ENCODE assay signal across 19 mouse cellular contexts in genomic region chr7:30602583-30602982, GRCm38 (mm10). TPM values are rescaled to one million over a fixed set of nuclear protein-coding genes. Genes with fewer than 3 reads are reported as not detected.
DNase-seq lines count a peak whose midpoint lies in the region; ATAC-seq and TF ChIP-seq lines count a peak whose summit lies in the region.
"Had no signal": no experiment of that assay in that cellular context is flagged by ENCODE, and none has a peak within 500 bp of the region (broad histone marks: within the 10 kb centered on the region; RNA-seq: fewer than 3 reads in every experiment).

No protein-coding gene starts in this region.

- peaks cover 7% of the 10 kb centered on the region for H3K4me1 ChIP-seq in lung, embryonic 16.5 days (replicated peaks; ENCODE audit: control insufficient read depth, insufficient read depth, low read length)
- H3K4me1 ChIP-seq in forebrain, embryonic 14.5 days (ENCODE audit: control insufficient read depth, insufficient read depth, low read length), result no peaks in the 10 kb centered on the region

- no peak overlapping the region for H3K4me3 ChIP-seq in lung, embryonic 16.5 days (ENCODE audit: low read length)
- H3K4me3 ChIP-seq in forebrain, embryonic 14.5 days (ENCODE audit: low read depth, low read length), result no peak overlapping the region
- no peak overlapping the region for H3K4me3 ChIP-seq in left cerebral cortex, adult 2 months
- H3K4me3 ChIP-seq: midbrain, embryonic 12.5 days had no signal

- no peaks in the 10 kb centered on the region for H3K27me3 ChIP-seq in lung, embryonic 16.5 days (ENCODE audit: control insufficient read depth, insufficient read depth, low read depth, low read length)
- no peaks in the 10 kb centered on the region for H3K27me3 ChIP-seq in forebrain, embryonic 14.5 days (replicated peaks; ENCODE audit: control insufficient read depth, insufficient read depth, low read length)
- H3K27me3 ChIP-seq: midbrain, embryonic 12.5 days had no signal

- intact Hi-C loops in left cerebral cortex, adult 2 months (cut with DNase I), result no loop called here

- no peak overlapping the region for H3K9ac ChIP-seq in lung, embryonic 16.5 days (ENCODE audit: low read length)
- no peak overlapping the region for H3K9ac ChIP-seq in forebrain, embryonic 14.5 days (ENCODE audit: low read length)

- H3K36me3 ChIP-seq in lung, embryonic 16.5 days (ENCODE audit: control insufficient read depth, insufficient read depth, low read length), result no peaks in the 10 kb centered on the region
- no peaks in the 10 kb centered on the region for H3K36me3 ChIP-seq in forebrain, embryonic 14.5 days (ENCODE audit: control insufficient read depth, insufficient read depth, low read length)
- H3K36me3 ChIP-seq: midbrain, embryonic 12.5 days had no signal

- TF ChIP-seq CTCF in left cerebral cortex, adult 2 months (IDR thresholded peaks at IDR 0.05), result no peak

- peak overlapping the region; percentile 93 for H3K27ac ChIP-seq in lung, embryonic 16.5 days (ENCODE audit: low read length)
- H3K27ac ChIP-seq in forebrain, embryonic 14.5 days (ENCODE audit: low read depth, low read length), result no peak overlapping the region
- H3K27ac ChIP-seq in left cerebral cortex, adult 2 months, result no peak overlapping the region
- H3K27ac ChIP-seq: midbrain, embryonic 12.5 days had no signal

- peak; percentile 77 for ATAC-seq in lung, embryonic 16.5 days (ENCODE audit: low read depth)
- no peak for ATAC-seq in forebrain, embryonic 14.5 days
- no peak for ATAC-seq in erythroblast, adult 5-6 weeks (replicated peaks; ENCODE audit: low FRiP score, poor library complexity, severe bottlenecking)

- H3K4me2 ChIP-seq in lung, embryonic 16.5 days (ENCODE audit: low read depth, low read length), result no peak overlapping the region
- no peak overlapping the region for H3K4me2 ChIP-seq in forebrain, embryonic 14.5 days (ENCODE audit: low read length)
- H3K4me2 ChIP-seq: midbrain, embryonic 12.5 days had no signal

- DNase-seq in urinary bladder, postnatal 25 days (ENCODE audit: low spot score), result peak; percentile 56
- DNase-seq in urinary bladder, postnatal 10 days (ENCODE audit: low spot score), result no peak
- peak; percentile 76 for DNase-seq in kidney, adult 9 months
- DNase-seq in forebrain, embryonic 14.5 days (ENCODE audit: low spot score), result no peak
- no peak for DNase-seq in left cerebral cortex, adult 2 months (ENCODE audit: extremely low spot score in 1 of 2, low spot score in 2 of 2)
- DNase-seq in thymus, postnatal 25 days, result no peak
- DNase-seq: cerebellum, adult 9-10 months; heart, adult 11 months; layer of hippocampus, adult 9-11 months; liver; spleen, adult 18-20 months; thymus, postnatal 4 days had no signal

- no peaks in the 10 kb centered on the region for H3K9me3 ChIP-seq in lung, embryonic 16.5 days (ENCODE audit: control insufficient read depth, low read length)
- no peaks in the 10 kb centered on the region for H3K9me3 ChIP-seq in forebrain, embryonic 14.5 days (replicated peaks; ENCODE audit: control insufficient read depth, low read length)
- H3K9me3 ChIP-seq: midbrain, embryonic 12.5 days had no signal

- WGBS in lung, embryonic 16.5 days, result 13% methylated on average over 3 of the region's 3 CpGs
- WGBS in forebrain, embryonic 14.5 days, result 64% methylated on average over 3 of the region's 3 CpGs

RNA-seq across cellular contexts. Expression of gene Zbtb32, which starts 3.9 kb away (rescaled TPM):
- 4.5 and 4.6 TPM in 2 replicates for polyA plus RNA-seq in lung, embryonic 16.5 days (2015; fragmentation: Nextera tagmentation; extraction: Ambion mirVana)
- polyA plus RNA-seq in forebrain, embryonic 14.5 days (2014; fragmentation: Nextera tagmentation; extraction: Ambion mirVana), result 0.12 and 0.34 TPM in 2 replicates
- not detected in 2 replicates for total RNA-seq in erythroblast, adult 5-6 weeks (2015; ENCODE audit: low replicate concordance)
- not detected in 2 replicates for total RNA-seq in erythroblast, adult 5-6 weeks (2017; ENCODE audit: low replicate concordance)
- not detected for total RNA-seq in left cerebral cortex, adult 2 months (2021)
- total RNA-seq: heart, postnatal 25 days had no signal

RNA-seq across cellular contexts. Expression of gene Upk1a, which starts 10.1 kb away (rescaled TPM):
- polyA plus RNA-seq in lung, embryonic 16.5 days (2015; fragmentation: Nextera tagmentation; extraction: Ambion mirVana), result 1.8 and 1.9 TPM in 2 replicates
- polyA plus RNA-seq in forebrain, embryonic 14.5 days (2014; fragmentation: Nextera tagmentation; extraction: Ambion mirVana), result 0.20 and 0.25 TPM in 2 replicates
- not detected in 2 replicates for total RNA-seq in erythroblast, adult 5-6 weeks (2015; ENCODE audit: low replicate concordance)
- not detected in 2 replicates for total RNA-seq in erythroblast, adult 5-6 weeks (2017; ENCODE audit: low replicate concordance)
- under 1 TPM; 0.48 to 0.96 TPM for total RNA-seq in left cerebral cortex, adult 2 months (2021)
- total RNA-seq: neutrophil, adult 5-6 weeks had no signal

RNA-seq across cellular contexts. Expression of gene Kmt2b, which starts 14.1 kb away (rescaled TPM):
- 8.7 and 10.0 TPM in 2 replicates for polyA plus RNA-seq in lung, embryonic 16.5 days (2015; fragmentation: Nextera tagmentation; extraction: Ambion mirVana)
- 8.7 and 9.6 TPM in 2 replicates for polyA plus RNA-seq in forebrain, embryonic 14.5 days (2014; fragmentation: Nextera tagmentation; extraction: Ambion mirVana)
- total RNA-seq in erythroblast, adult 5-6 weeks (2015; ENCODE audit: low replicate concordance), result 31.1 and 35.0 TPM in 2 replicates
- total RNA-seq in erythroblast, adult 5-6 weeks (2017; ENCODE audit: low replicate concordance), result 14.9 and 21.2 TPM in 2 replicates
- 10 to 100 TPM; 53.4 to 57.4 TPM for total RNA-seq in left cerebral cortex, adult 2 months (2021)

RNA-seq across cellular contexts. Expression of gene Cox6b1, which starts 23.4 kb away (rescaled TPM):
- 902 and 945 TPM in 2 replicates for polyA plus RNA-seq in lung, embryonic 16.5 days (2015; fragmentation: Nextera tagmentation; extraction: Ambion mirVana)
- polyA plus RNA-seq in forebrain, embryonic 14.5 days (2014; fragmentation: Nextera tagmentation; extraction: Ambion mirVana), result 909 and 1,141 TPM in 2 replicates
- 74.4 and 173 TPM in 2 replicates for total RNA-seq in erythroblast, adult 5-6 weeks (2015; ENCODE audit: low replicate concordance)
- total RNA-seq in erythroblast, adult 5-6 weeks (2017; ENCODE audit: low replicate concordance), result 135 and 145 TPM in 2 replicates
- 100 to 1,000 TPM; 565 to 587 TPM for total RNA-seq in left cerebral cortex, adult 2 months (2021)

RNA-seq across cellular contexts. Expression of gene Etv2, which starts 33.1 kb away (rescaled TPM):
- polyA plus RNA-seq in lung, embryonic 16.5 days (2015; fragmentation: Nextera tagmentation; extraction: Ambion mirVana), result not detected in 2 replicates
- not detected in 2 replicates for polyA plus RNA-seq in forebrain, embryonic 14.5 days (2014; fragmentation: Nextera tagmentation; extraction: Ambion mirVana)
- not detected in 2 replicates for total RNA-seq in erythroblast, adult 5-6 weeks (2015; ENCODE audit: low replicate concordance)
- not detected in 2 replicates for total RNA-seq in erythroblast, adult 5-6 weeks (2017; ENCODE audit: low replicate concordance)
- total RNA-seq in left cerebral cortex, adult 2 months (2021), result not detected
- total RNA-seq: heart, postnatal 25 days; neutrophil, adult 5-6 weeks had no signal
- polyA plus RNA-seq: C2C12; forebrain, embryonic 11.5 days; midbrain, embryonic 12.5 days had no signal

Comparison
In these comparisons a context has a peak if more than half of its experiments do, and no peak if none do; other contexts are left out.
1. DNase-seq: peak in urinary bladder, postnatal 25 days (single experiment) and kidney, adult 9 months (single experiment); none in urinary bladder, postnatal 10 days (single experiment), forebrain, embryonic 14.5 days (single experiment), left cerebral cortex, adult 2 months (0 of 2) and thymus, postnatal 25 days (single experiment).